Comparison of ENCODE assay signal across 13 mouse cellular contexts in the genomic region with DNA sequence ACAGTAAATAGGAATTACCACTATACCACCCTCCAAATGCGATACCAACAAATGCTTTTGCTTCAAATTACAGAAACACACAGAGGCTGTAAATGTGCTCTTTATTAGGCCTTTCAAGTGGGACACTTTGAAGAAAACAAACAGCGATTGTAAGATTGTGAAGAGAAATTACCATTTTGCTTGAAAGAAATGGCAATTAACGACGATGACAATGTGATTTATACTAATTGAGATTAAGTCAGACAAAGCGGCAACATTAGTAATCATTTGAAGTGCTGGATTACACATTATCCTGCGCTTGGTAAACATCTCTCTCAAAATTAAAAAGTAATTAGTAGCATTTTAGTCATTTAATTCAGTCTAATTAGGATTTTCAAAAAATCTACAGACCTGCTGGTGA.
"Had no signal": no experiment of that assay in that cellular context is flagged by ENCODE, and none has a peak within 500 bp of the region (broad histone marks: within the 10 kb centered on the region; RNA-seq: fewer than 3 reads in every experiment).

No protein-coding gene starts in this region.

- H3K4me1 ChIP-seq: limb, embryonic 15.5 days; liver, embryonic 12.5 days; midbrain, embryonic 10.5 days; neural tube, embryonic 15.5 days; stomach, embryonic 15.5 days had no signal

- H3K27ac ChIP-seq: limb, embryonic 15.5 days; liver, embryonic 12.5 days; midbrain, embryonic 10.5 days; neural tube, embryonic 15.5 days; stomach, embryonic 15.5 days had no signal

- H3K9ac ChIP-seq: limb, embryonic 15.5 days; liver, embryonic 12.5 days; lung, embryonic 14.5 days; neural tube, embryonic 15.5 days; stomach, embryonic 15.5 days had no signal

- H3K36me3 ChIP-seq: limb, embryonic 15.5 days; liver, embryonic 12.5 days; midbrain, embryonic 10.5 days; neural tube, embryonic 15.5 days; stomach, embryonic 15.5 days had no signal

- DNase-seq: kidney, postnatal 25 days; layer of hippocampus, adult 9-11 months; layer of hippocampus, postnatal 36 days; lung, embryonic 14.5 days; lung, postnatal 10 days; lung, postnatal 4 days; thymus, postnatal 36 days had no signal

- H3K9me3 ChIP-seq: limb, embryonic 15.5 days; liver, embryonic 12.5 days; midbrain, embryonic 10.5 days; neural tube, embryonic 15.5 days; stomach, embryonic 15.5 days had no signal

- ATAC-seq: liver, embryonic 12.5 days had no signal

- H3K4me2 ChIP-seq: limb, embryonic 15.5 days; liver, embryonic 12.5 days; lung, embryonic 14.5 days; neural tube, embryonic 15.5 days; stomach, embryonic 15.5 days had no signal

- H3K4me3 ChIP-seq: limb, embryonic 15.5 days; liver, embryonic 12.5 days; midbrain, embryonic 10.5 days; myocyte; neural tube, embryonic 15.5 days; stomach, embryonic 15.5 days had no signal

- H3K27me3 ChIP-seq: limb, embryonic 15.5 days; liver, embryonic 12.5 days; neural tube, embryonic 15.5 days; stomach, embryonic 15.5 days had no signal
